Mouse (Mus musculus): Measurements from ENCODE around the gene Olfr1463. TPM values are rescaled to one million over a fixed set of nuclear protein-coding genes. Genes with fewer than 3 reads are reported as not detected.

Gene Olfr1463
- polyA plus RNA-seq (2012; rRNA removed) = not detected in 2 replicates

- H3K36me3 ChIP-seq (ENCODE audit: control insufficient read depth, insufficient read depth, low read length) = no peaks in the 10 kb centered on the region
- H3K27ac ChIP-seq (ENCODE audit: control insufficient read depth, insufficient read depth, low read length) = no peak within 1 kb of the TSS
- H3K4me1 ChIP-seq (replicated peaks; ENCODE audit: control insufficient read depth, insufficient read depth, low read length) = no peaks in the 10 kb centered on the region
- no peak within 1 kb of the TSS for H3K4me3 ChIP-seq (ENCODE audit: control insufficient read depth, insufficient read depth, low read length)
- H3K27me3 ChIP-seq (ENCODE audit: control insufficient read depth, insufficient read depth, low read length) = no peaks in the 10 kb centered on the region
- TF ChIP-seq POLR2A (IDR thresholded peaks at IDR 0.05; ENCODE audit: control insufficient read depth, extremely low read depth, insufficient read depth, low read length, poor library complexity) (no peak), CTCF (IDR thresholded peaks at IDR 0.05; ENCODE audit: borderline replicate concordance, control insufficient read depth, extremely low read depth, insufficient read depth, low read length, poor library complexity) (no peak)
- DNase-seq = no peak
Observed at GRCm38 (mm10) chr19:13231028-13231427, at the start of gene Olfr1463. Gene Olfr1463 (plus strand): TSS chr19:13231328.

- no peak within 1 kb of the TSS for H3K27ac ChIP-seq (ENCODE audit: control insufficient read depth, insufficient read depth, low read length)
- WGBS = 90% methylated on average over 1 of the region's 1 CpGs
- no peak for TF ChIP-seq CTCF (IDR thresholded peaks at IDR 0.05; ENCODE audit: borderline replicate concordance, control insufficient read depth, extremely low read depth, insufficient read depth, low read length, poor library complexity)
- no peaks in the 10 kb centered on the region for H3K36me3 ChIP-seq (ENCODE audit: control insufficient read depth, insufficient read depth, low read length)
- no peaks in the 10 kb centered on the region for H3K4me1 ChIP-seq (replicated peaks; ENCODE audit: control insufficient read depth, insufficient read depth, low read length)
- H3K4me3 ChIP-seq (ENCODE audit: control insufficient read depth, insufficient read depth, low read length) = no peak within 1 kb of the TSS
- no peak for DNase-seq
- no peaks in the 10 kb centered on the region for H3K27me3 ChIP-seq (ENCODE audit: control insufficient read depth, insufficient read depth, low read length)
Observed at GRCm38 (mm10) chr19:13185434-13185833, 45.7 kb upstream of the Olfr1463 start, which contains the start of gene Olfr1462. Gene Olfr1462 (plus strand): TSS chr19:13185734.

- TF ChIP-seq POLR2A (IDR thresholded peaks at IDR 0.05; ENCODE audit: control insufficient read depth, extremely low read depth, insufficient read depth, low read length, poor library complexity) (no peak), CTCF (IDR thresholded peaks at IDR 0.05; ENCODE audit: borderline replicate concordance, control insufficient read depth, extremely low read depth, insufficient read depth, low read length, poor library complexity) (no peak)
- Histone ChIP-seq H3K27ac (ENCODE audit: control insufficient read depth, insufficient read depth, low read length) (no peak overlapping the region), H3K36me3 (ENCODE audit: control insufficient read depth, insufficient read depth, low read length) (no peaks in the 10 kb centered on the region), H3K4me1 (replicated peaks; ENCODE audit: control insufficient read depth, insufficient read depth, low read length) (no peaks in the 10 kb centered on the region), H3K4me3 (ENCODE audit: control insufficient read depth, insufficient read depth, low read length) (no peak overlapping the region), H3K27me3 (ENCODE audit: control insufficient read depth, insufficient read depth, low read length) (no peaks in the 10 kb centered on the region)
- no peak for DNase-seq
- WGBS = 90% methylated on average over 11 of the region's 11 CpGs
Observed at GRCm38 (mm10) chr19:13221666-13222065, 9.5 kb upstream of the Olfr1463 start.

Other genes starting within 250 kb of the Olfr1463 start
- not detected in 2 replicates for gene Olfr1451, start 236.3 kb upstream of the Olfr1463 start, polyA plus RNA-seq (2012; rRNA removed)
- not detected in 2 replicates for gene Olfr1453, start 203.0 kb upstream of the Olfr1463 start, polyA plus RNA-seq (2012; rRNA removed)
- not detected in 2 replicates for gene Olfr1454, start 170.7 kb upstream of the Olfr1463 start, polyA plus RNA-seq (2012; rRNA removed)
- not detected in 2 replicates for gene Olfr1457, start 133.4 kb upstream of the Olfr1463 start, polyA plus RNA-seq (2012; rRNA removed)
- gene Olfr1458, start 124.6 kb upstream of the Olfr1463 start, polyA plus RNA-seq (2012; rRNA removed) = not detected in 2 replicates
- gene Olfr1459, start 81.8 kb upstream of the Olfr1463 start, polyA plus RNA-seq (2012; rRNA removed) = 0.05 TPM in 1 of 2 replicates, not detected in the other
- gene Olfr1461, start 68.3 kb upstream of the Olfr1463 start, polyA plus RNA-seq (2012; rRNA removed) = not detected in 2 replicates
- gene Olfr1462, start 45.6 kb upstream of the Olfr1463 start, polyA plus RNA-seq (2012; rRNA removed) = not detected in 2 replicates
- not detected in 2 replicates for gene Olfr1465, start 84.2 kb downstream of the Olfr1463 start, polyA plus RNA-seq (2012; rRNA removed)
- gene Olfr1466, start 107.5 kb downstream of the Olfr1463 start, polyA plus RNA-seq (2012; rRNA removed) = not detected in 2 replicates
- not detected in 2 replicates for gene Olfr1467, start 130.9 kb downstream of the Olfr1463 start, polyA plus RNA-seq (2012; rRNA removed)
- not detected in 2 replicates for gene Olfr1469, start 176.5 kb downstream of the Olfr1463 start, polyA plus RNA-seq (2012; rRNA removed)
- not detected in 2 replicates for gene Olfr1471, start 212.1 kb downstream of the Olfr1463 start, polyA plus RNA-seq (2012; rRNA removed)
- not detected in 2 replicates for gene Olfr1472, start 224.8 kb downstream of the Olfr1463 start, polyA plus RNA-seq (2012; rRNA removed)
- not detected in 2 replicates for gene Olfr1474, start 238.2 kb downstream of the Olfr1463 start, polyA plus RNA-seq (2012; rRNA removed)
- not detected in 2 replicates for gene Olfr1475, start 248.9 kb downstream of the Olfr1463 start, polyA plus RNA-seq (2012; rRNA removed)

All from thymus, adult 2 months (tissue).